Mouse (Mus musculus) CH12.LX (cell line): ENCODE measurements around the gene Clmn.

Experiments used
- ETS1 ChIP-seq: conservative IDR thresholded peaks from 2 replicates; pipeline ENCODE4 v1.6.1; 2012; ENCODE audit warnings: low read depth, mild to moderate bottlenecking, inconsistent platforms, low read length, improper control_type of control experiment, moderate library complexity
- POLR2A ChIP-seq: IDR thresholded peaks from 2 replicates; pipeline ENCODE4 v1.6.1; 2011; ENCODE audit warnings: low read depth, mild to moderate bottlenecking, improper control_type of control experiment, low read length
- USF2 ChIP-seq: conservative IDR thresholded peaks from 2 replicates; pipeline ENCODE4 v1.6.1; 2011; ENCODE audit warnings: low read depth, low read length, improper control_type of control experiment

GRCm38 (mm10) chr12:104871987-104872386, 7.1 kb upstream of the Clmn start:
- no peak for TF ChIP-seq ETS1
- TF ChIP-seq POLR2A, result no peak
- no peak for TF ChIP-seq USF2
